Mouse (Mus musculus) stomach, postnatal 0 days (tissue): Measurements from ENCODE around the gene Nxn. TPM values are rescaled to one million over a fixed set of nuclear protein-coding genes. Genes with fewer than 3 reads are reported as not detected.

Experiments
- ATAC-seq: fragments of 200-750 bp; cut with Nextera tagmentation; 2 replicates; pipeline ENCODE4 v1.8.0; 2017; ENCODE audit not compliant: low FRiP score, low TSS enrichment
- DNase-seq: peaks from one replicate; pipeline ENCODE4 v3.0.0-alpha.2; 2016; ENCODE audit warnings: low spot score
- H3K27ac ChIP-seq: fragments of 300-500 bp; sonication (generic); replicated peaks from 2 replicates; pipeline ENCODE4 v1.5.1; 2014; ENCODE audit warnings: mild to moderate bottlenecking, control low read depth
- H3K27me3 ChIP-seq: fragments of 300-500 bp; sonication (generic); 2 replicates; pipeline ENCODE4 v1.6.1; 2014; ENCODE audit warnings: low read length; ENCODE audit not compliant: control insufficient read depth, insufficient read depth
- H3K36me3 ChIP-seq: fragments of 300-500 bp; sonication (generic); 2 replicates; pipeline ENCODE4 v1.6.1; 2014; ENCODE audit warnings: low read length, mixed read lengths; ENCODE audit not compliant: control insufficient read depth, insufficient read depth
- H3K4me1 ChIP-seq: fragments of 300-500 bp; sonication (generic); replicated peaks from 2 replicates; pipeline ENCODE4 v1.6.1; 2014; ENCODE audit warnings: antibody characterized with exemption; ENCODE audit not compliant: control insufficient read depth, insufficient read depth
- H3K4me2 ChIP-seq: fragments of 300-500 bp; sonication (generic); replicated peaks from 2 replicates; pipeline ENCODE4 v1.6.1; 2014; ENCODE audit warnings: low read depth, mild to moderate bottlenecking, control low read depth, moderate library complexity
- H3K4me3 ChIP-seq: fragments of 300-500 bp; sonication (generic); 2 replicates; pipeline ENCODE4 v1.5.1; 2014; ENCODE audit warnings: low read depth, low read length, control low read depth
- H3K9ac ChIP-seq: fragments of 300-500 bp; sonication (generic); 2 replicates; pipeline ENCODE4 v1.6.1; 2014; ENCODE audit warnings: mild to moderate bottlenecking, low read length, control low read depth, mixed read lengths
- H3K9me3 ChIP-seq: fragments of 300-500 bp; sonication (generic); 2 replicates; pipeline ENCODE4 v1.6.1; 2016; ENCODE audit warnings: low read length; ENCODE audit not compliant: control insufficient read depth
- CTCF ChIP-seq: IDR thresholded peaks from 2 replicates; pipeline ENCODE4 v1.5.1; 2016; ENCODE audit warnings: antibody characterized with exemption, low read depth, mild to moderate bottlenecking, moderate library complexity
- EP300 ChIP-seq: optimal IDR thresholded peaks from 2 replicates; pipeline ENCODE3; 2016; ENCODE audit warnings: antibody characterized with exemption
- WGBS: fragments of 180-500 bp; shearing (Covaris S2); extraction: QIAGEN DNeasy Blood & Tissue Kit; methylation state at CpG from one replicate; pipeline ENCODE4 v1.1.7; 2014; 5-methylcytosine and 5-hydroxymethylcytosine counted together
- polyA plus RNA-seq: library from polyadenylated mRNA; unstranded; fragments of >200 nt; fragmentation: Nextera tagmentation; extraction: Ambion mirVana; gene quantifications from 2 replicates; pipeline ENCODE4 v1.2.1, GENCODE M21; 2015

The Nxn gene
- polyA plus RNA-seq, 1 experiment from 2014 or later, result 24.0 TPM

GRCm38 (mm10) chr11:76350931-76351623, 47.9 kb downstream of the Nxn start:
- no peaks in the 10 kb centered on the region for H3K36me3 ChIP-seq
- H3K9ac ChIP-seq, result no peak overlapping the region
- DNase-seq (no peak), ATAC-seq (no peak)
- no peaks in the 10 kb centered on the region for H3K9me3 ChIP-seq
- no peak overlapping the region for H3K27ac ChIP-seq
- no peaks in the 10 kb centered on the region for H3K27me3 ChIP-seq
- H3K4me1 ChIP-seq, result peaks cover 2% of the 10 kb centered on the region; the same call in 1 of the 2 replicates
- H3K4me2 ChIP-seq, result no peak overlapping the region
- no peak overlapping the region for H3K4me3 ChIP-seq
- WGBS, result 44% methylated on average over 10 of the region's 10 CpGs
- TF ChIP-seq CTCF, result no peak
- TF ChIP-seq EP300, result no peak

GRCm38 (mm10) chr11:76349833-76350232, 49.1 kb downstream of the Nxn start:
- Histone ChIP-seq H3K27me3 (no peaks in the 10 kb centered on the region), H3K4me3 (no peak overlapping the region), H3K9me3 (no peaks in the 10 kb centered on the region), H3K27ac (no peak overlapping the region), H3K9ac (no peak overlapping the region), H3K4me1 (0 out of 2 replicates have a peak, but pooled peaks cover 2% of the 10 kb centered on the region), H3K36me3 (no peaks in the 10 kb centered on the region), H3K4me2 (no peak overlapping the region)
- DNase-seq, result no peak
- TF ChIP-seq CTCF, result no peak
- no peak for TF ChIP-seq EP300
- ATAC-seq, result no peak
- 61% methylated on average over 5 of the region's 5 CpGs for WGBS

DNA sequence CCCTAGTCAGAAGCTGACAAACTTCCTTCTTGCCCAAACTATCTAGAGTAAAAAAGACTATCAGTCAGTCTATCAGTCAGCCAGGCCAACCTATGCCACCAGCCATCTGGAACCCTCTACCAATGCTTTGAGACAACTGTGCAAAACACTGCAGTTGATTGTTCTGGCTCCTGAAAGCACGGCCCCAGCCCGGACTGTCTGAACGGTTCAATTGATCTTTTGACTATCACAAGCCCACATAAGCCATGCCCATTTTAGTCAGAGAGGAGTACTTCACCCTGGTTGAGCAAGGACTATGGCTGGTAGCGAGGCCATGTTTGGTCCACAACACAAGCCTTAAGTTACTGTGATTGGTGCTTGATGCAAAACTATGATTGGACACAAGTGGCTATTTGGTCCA, 51.4 kb downstream of the Nxn start:
- Histone ChIP-seq H3K27me3 (no peaks in the 10 kb centered on the region), H3K36me3 (no peaks in the 10 kb centered on the region), H3K27ac (no peak overlapping the region), H3K9ac (no peak overlapping the region), H3K4me2 (no peak overlapping the region), H3K4me1 (no peaks in the 10 kb centered on the region), H3K4me3 (no peak overlapping the region), H3K9me3 (no peaks in the 10 kb centered on the region)
- 77% methylated on average over 4 of the region's 4 CpGs for WGBS
- DNase-seq, result no peak
- ATAC-seq, result no peak
- no peak for TF ChIP-seq EP300

GRCm38 (mm10) chr11:76343031-76343430, 55.9 kb downstream of the Nxn start:
- peak overlapping the region; percentile 4; the same call in 1 of the 2 replicates for H3K27ac ChIP-seq
- no peaks in the 10 kb centered on the region for H3K9me3 ChIP-seq
- 57% methylated on average over 9 of the region's 9 CpGs for WGBS
- no peaks in the 10 kb centered on the region for H3K36me3 ChIP-seq
- TF ChIP-seq CTCF, result no peak
- TF ChIP-seq EP300, result no peak
- no peak overlapping the region for H3K4me3 ChIP-seq
- H3K4me2 ChIP-seq, result no peak overlapping the region
- H3K9ac ChIP-seq, result no peak overlapping the region
- ATAC-seq, result no peak
- no peaks in the 10 kb centered on the region for H3K27me3 ChIP-seq
- H3K4me1 ChIP-seq, result peaks cover 4% of the 10 kb centered on the region; the same call in 1 of the 2 replicates
- no peak for DNase-seq

DNA sequence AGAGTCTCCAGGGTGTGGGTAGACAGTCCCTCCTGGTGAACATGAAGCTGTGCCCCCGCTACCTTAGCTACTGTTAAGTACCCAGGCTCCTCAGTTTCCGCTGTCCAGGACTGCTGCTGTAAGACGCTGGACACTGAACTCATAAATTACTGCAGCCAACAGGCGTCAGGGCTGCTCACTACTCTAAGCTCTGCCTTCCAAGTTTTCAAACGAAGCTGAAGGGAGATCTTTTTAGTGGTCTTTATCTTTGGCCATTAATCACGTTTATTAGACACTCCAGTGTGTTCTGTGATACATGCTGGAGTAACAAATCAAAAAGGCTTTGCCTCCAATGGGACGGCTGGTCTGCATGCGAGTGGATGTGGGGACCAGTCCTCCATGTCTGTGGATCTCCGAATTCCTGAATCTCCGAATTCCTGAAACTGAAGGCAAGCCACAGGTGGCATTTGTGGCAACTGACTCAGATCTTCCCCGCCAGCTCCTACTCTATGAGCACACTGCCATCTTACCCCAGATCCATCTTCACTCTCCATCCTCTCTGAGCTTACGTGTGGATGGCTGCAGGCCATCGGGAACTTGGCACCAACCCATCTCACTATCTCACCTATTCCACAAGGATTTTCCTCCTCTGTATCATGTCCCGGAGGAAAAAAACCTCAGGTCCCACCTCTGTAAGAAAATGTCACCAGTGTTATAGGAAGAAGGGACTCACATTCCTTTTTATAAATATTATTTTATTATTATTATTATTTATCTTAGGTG, 56.9 kb downstream of the Nxn start:
- H3K4me1 ChIP-seq, result peaks cover 4% of the 10 kb centered on the region; the same call in 1 of the 2 replicates
- WGBS, result 55% methylated on average over 14 of the region's 14 CpGs

DNA sequence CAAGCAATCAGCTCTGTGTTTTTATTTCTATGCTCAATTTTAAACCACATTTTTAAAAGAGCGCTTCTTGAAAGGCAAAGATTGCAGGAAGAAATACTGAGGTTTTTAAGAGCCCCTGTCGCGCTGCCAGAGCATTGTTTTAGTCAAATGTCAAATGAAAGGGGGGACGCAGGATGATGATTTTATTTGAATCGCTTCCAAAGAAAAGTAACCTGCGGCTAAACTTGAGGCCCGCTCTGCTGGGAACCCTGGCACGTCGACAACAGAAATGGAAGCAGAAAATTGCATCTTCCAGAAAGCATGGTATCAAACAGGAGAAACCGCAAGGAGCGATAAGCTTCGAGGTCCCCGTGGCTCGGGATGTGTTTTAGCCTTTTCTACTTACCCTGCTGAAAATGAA, 57.8 kb downstream of the Nxn start:
- 53% methylated on average over 14 of the region's 14 CpGs for WGBS
- DNase-seq (no peak), ATAC-seq (no peak)
- no peak for TF ChIP-seq CTCF
- TF ChIP-seq EP300, result no peak
- no peaks in the 10 kb centered on the region for H3K9me3 ChIP-seq
- no peak overlapping the region for H3K9ac ChIP-seq
- H3K4me1 ChIP-seq, result peaks cover 4% of the 10 kb centered on the region
- no peaks in the 10 kb centered on the region for H3K27me3 ChIP-seq
- no peak overlapping the region for H3K4me3 ChIP-seq
- H3K4me2 ChIP-seq, result no peak overlapping the region
- H3K27ac ChIP-seq, result no peak overlapping the region
- H3K36me3 ChIP-seq, result no peaks in the 10 kb centered on the region

More for the DNA sequence above, 56.9 kb downstream of the Nxn start:
- no peak for TF ChIP-seq EP300
- no peak for TF ChIP-seq CTCF
- Histone ChIP-seq H3K36me3 (no peaks in the 10 kb centered on the region), H3K27me3 (no peaks in the 10 kb centered on the region), H3K27ac (no peak overlapping the region), H3K9me3 (no peaks in the 10 kb centered on the region), H3K4me2 (no peak overlapping the region), H3K4me3 (no peak overlapping the region), H3K9ac (no peak overlapping the region)
- DNase-seq (no peak), ATAC-seq (no peak)
